Mouse (Mus musculus): ENCODE measurements around the gene Arrdc2.

DNA sequence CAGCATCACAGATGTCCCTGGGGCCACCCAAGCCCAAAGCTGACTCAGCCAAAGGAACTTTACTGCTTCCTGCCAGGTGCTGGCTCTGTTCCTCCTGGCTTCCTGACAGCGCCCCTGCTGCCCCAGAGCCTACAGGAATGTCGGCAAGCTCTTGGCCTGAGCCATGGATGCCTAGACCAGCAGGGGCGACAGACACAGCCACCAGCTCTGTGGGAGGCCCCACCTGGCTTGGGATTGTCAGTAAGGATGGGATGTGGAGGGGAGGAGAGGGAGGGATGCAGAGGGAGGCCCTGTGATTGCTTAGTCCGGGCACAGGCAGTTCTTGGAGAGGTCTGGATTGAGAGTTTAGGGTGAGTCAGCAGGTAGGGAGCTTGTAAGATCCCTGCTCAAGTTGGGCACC, 40.6 kb upstream of the Arrdc2 start:
- TF ChIP-seq CTCF (IDR thresholded peaks at IDR 0.05; ENCODE audit: low read depth) (no peak), EP300 (IDR thresholded peaks at IDR 0.05; ENCODE audit: low read depth) (no peak)
